Mouse (Mus musculus): ENCODE results near the gene Rhof. TPM values are rescaled to one million over a fixed set of nuclear protein-coding genes. Genes with fewer than 3 reads are reported as not detected.
A peak's percentile ranks its signal among the peaks of the same experiment; 100 is the strongest.

Rhof gene
- total and polyA plus RNA-seq, 3 experiments, result 0.59 to 1.7 TPM; not detected in 1

DNA sequence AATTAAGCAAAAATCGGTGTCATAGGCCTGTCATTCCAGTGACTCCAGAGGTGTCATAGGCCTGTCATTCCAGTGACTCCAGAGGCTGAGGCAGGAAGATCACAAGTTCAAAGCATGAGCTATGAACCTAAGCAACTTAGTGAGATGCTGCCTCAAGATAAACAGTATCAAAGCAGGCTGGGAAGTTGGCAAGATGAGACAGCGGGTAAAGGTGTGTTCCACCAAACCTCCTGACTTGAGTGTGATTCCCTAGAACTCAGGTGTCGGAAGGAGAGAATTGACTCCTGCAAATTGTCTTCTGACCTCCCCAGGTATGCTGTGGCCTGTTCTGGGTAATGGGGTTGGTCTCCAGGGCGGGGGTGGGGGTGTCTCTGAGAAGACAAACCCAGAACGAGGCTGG is 36.8 kb upstream of the Rhof start, which contains the start of gene Psmd9:
Gene Psmd9 (plus strand): TSS at position 130 of the 400 bp plus-strand sequence.
- no peak for ATAC-seq (ENCODE audit: extremely low read depth, insufficient number of reproducible peaks, low FRiP score, poor library complexity, severe bottlenecking)
- TF ChIP-seq GATA1 (IDR thresholded peaks at IDR 0.05; ENCODE audit: borderline replicate concordance, low read length), result no peak
- no peak for TF ChIP-seq CTCF (IDR thresholded peaks at IDR 0.05; ENCODE audit: low read depth, low read length)
- no peak for TF ChIP-seq GATA2 (IDR thresholded peaks at IDR 0.05; ENCODE audit: borderline replicate concordance, low read depth, low read length)
- TF ChIP-seq TAL1 (conservative IDR thresholded peaks at IDR 0.05; ENCODE audit: low read depth, low read length), result no peak
- TF ChIP-seq POLR2AphosphoS5 (IDR thresholded peaks at IDR 0.05; ENCODE audit: insufficient replicate concordance, low read depth, low read length), result no peak

DNA sequence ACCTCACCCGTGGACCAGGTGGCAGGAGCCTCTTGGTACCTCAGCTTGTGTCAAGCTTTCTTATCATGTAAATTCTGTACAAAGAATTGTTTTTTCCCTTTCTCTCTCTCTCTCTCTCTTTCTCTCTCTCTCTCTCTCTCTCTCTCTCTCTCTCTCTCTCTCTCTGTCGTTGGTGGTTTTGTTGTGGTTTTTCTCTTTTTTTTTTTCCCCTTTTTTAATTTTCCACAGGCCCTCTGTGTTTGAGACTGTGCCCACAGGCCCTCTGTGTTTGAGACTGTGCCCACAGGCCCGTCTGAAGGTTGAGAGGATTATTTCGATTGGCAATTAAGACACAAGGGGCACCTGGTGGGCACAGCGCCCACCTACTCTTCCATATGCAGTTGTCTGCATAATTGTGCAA is 35.1 kb upstream of the Rhof start:
- TF ChIP-seq GATA1 (IDR thresholded peaks at IDR 0.05; ENCODE audit: borderline replicate concordance, low read length) (no peak), TAL1 (conservative IDR thresholded peaks at IDR 0.05; ENCODE audit: low read depth, low read length) (no peak), GATA2 (IDR thresholded peaks at IDR 0.05; ENCODE audit: borderline replicate concordance, low read depth, low read length) (no peak), CTCF (IDR thresholded peaks at IDR 0.05; ENCODE audit: low read depth, low read length) (no peak), POLR2AphosphoS5 (IDR thresholded peaks at IDR 0.05; ENCODE audit: insufficient replicate concordance, low read depth, low read length) (no peak)
- Histone ChIP-seq H3K9me3 (replicated peaks) (no peaks in the 10 kb centered on the region), H3K4me3 (ENCODE audit: low read depth, low read length) (no peak overlapping the region), H3K36me3 (replicated peaks) (peaks cover 51% of the 10 kb centered on the region), H3K4me1 (ENCODE audit: insufficient read depth, low read depth, low read length) (peaks cover 22% of the 10 kb centered on the region), H3K27me3 (ENCODE audit: insufficient read depth, low read length) (no peaks in the 10 kb centered on the region)
- no peak for DNase-seq (ENCODE audit: low spot score)
- no peak for ATAC-seq (ENCODE audit: extremely low read depth, insufficient number of reproducible peaks, low FRiP score, poor library complexity, severe bottlenecking)

More for the DNA sequence above, 36.8 kb upstream of the Rhof start, which contains the start of gene Psmd9:
- Histone ChIP-seq H3K36me3 (replicated peaks) (peaks cover 34% of the 10 kb centered on the region), H3K27me3 (ENCODE audit: insufficient read depth, low read length) (peaks cover 1% of the 10 kb centered on the region; the same call in 1 of the 2 replicates), H3K9me3 (replicated peaks) (no peaks in the 10 kb centered on the region), H3K4me1 (ENCODE audit: insufficient read depth, low read depth, low read length) (peaks cover 22% of the 10 kb centered on the region), H3K4me3 (ENCODE audit: low read depth, low read length) (no peak within 1 kb of the TSS)
- DNase-seq (ENCODE audit: low spot score), result no peak

DNA sequence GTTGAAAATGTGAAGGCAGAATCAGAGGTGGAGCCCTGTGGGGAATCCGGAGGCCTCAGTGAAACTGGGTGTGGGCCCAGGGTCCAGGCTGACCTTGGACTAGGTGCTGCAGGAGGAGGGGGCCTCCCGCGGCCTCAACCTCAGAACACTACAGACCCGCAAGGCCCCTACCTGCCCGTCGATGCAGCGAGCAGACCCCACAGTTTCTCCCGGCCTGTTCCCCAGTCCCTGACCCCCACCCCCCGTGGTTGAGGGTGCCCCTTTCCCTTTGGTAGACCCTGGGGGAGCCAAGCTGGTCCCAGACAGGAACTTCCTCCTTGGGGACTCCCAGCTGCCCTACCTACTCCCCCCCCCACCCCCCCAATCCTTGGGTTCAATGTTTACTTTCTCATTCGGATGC is 33.9 kb upstream of the Rhof start:
- Histone ChIP-seq H3K4me1 (ENCODE audit: insufficient read depth, low read depth, low read length) (peaks cover 21% of the 10 kb centered on the region), H3K4me3 (ENCODE audit: low read depth, low read length) (peak overlapping the region; percentile 46; the same call in 1 of the 2 replicates), H3K27me3 (ENCODE audit: insufficient read depth, low read length) (no peaks in the 10 kb centered on the region), H3K9me3 (replicated peaks) (no peaks in the 10 kb centered on the region), H3K36me3 (replicated peaks) (peaks cover 62% of the 10 kb centered on the region)
- ATAC-seq (ENCODE audit: extremely low read depth, insufficient number of reproducible peaks, low FRiP score, poor library complexity, severe bottlenecking) (no peak), DNase-seq (ENCODE audit: low spot score) (no peak)
- no peak for TF ChIP-seq POLR2AphosphoS5 (IDR thresholded peaks at IDR 0.05; ENCODE audit: insufficient replicate concordance, low read depth, low read length)
- no peak for TF ChIP-seq TAL1 (conservative IDR thresholded peaks at IDR 0.05; ENCODE audit: low read depth, low read length)
- TF ChIP-seq GATA1 (IDR thresholded peaks at IDR 0.05; ENCODE audit: borderline replicate concordance, low read length), result no peak
- no peak for TF ChIP-seq GATA2 (IDR thresholded peaks at IDR 0.05; ENCODE audit: borderline replicate concordance, low read depth, low read length)
- TF ChIP-seq CTCF (IDR thresholded peaks at IDR 0.05; ENCODE audit: low read depth, low read length), result no peak

DNA sequence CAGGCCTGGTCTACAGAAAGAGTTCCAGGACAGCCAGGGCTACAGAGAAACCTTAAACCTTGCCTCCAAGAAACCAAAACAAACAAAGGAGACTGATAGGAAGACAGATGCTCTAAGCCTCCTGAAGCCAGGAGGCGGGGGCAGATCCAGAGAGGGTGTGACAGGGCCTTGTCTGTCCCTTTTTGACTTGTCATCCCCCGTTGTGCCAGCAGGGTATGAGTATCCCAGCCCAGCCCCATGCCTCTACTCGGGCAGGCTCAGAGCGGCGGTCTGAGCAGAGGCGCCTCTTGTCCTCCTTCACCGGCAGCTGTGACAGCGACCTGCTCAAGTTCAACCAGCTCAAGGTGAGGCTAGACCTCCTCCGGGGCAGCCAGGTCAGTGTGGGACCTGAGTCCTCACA is 30.4 kb upstream of the Rhof start:
- TF ChIP-seq CTCF (IDR thresholded peaks at IDR 0.05; ENCODE audit: low read depth, low read length) (no peak), GATA1 (IDR thresholded peaks at IDR 0.05; ENCODE audit: borderline replicate concordance, low read length) (no peak), TAL1 (conservative IDR thresholded peaks at IDR 0.05; ENCODE audit: low read depth, low read length) (no peak), POLR2AphosphoS5 (IDR thresholded peaks at IDR 0.05; ENCODE audit: insufficient replicate concordance, low read depth, low read length) (no peak), GATA2 (IDR thresholded peaks at IDR 0.05; ENCODE audit: borderline replicate concordance, low read depth, low read length) (no peak)
- H3K4me1 ChIP-seq (ENCODE audit: insufficient read depth, low read depth, low read length), result peaks cover 34% of the 10 kb centered on the region
- no peaks in the 10 kb centered on the region for H3K9me3 ChIP-seq (replicated peaks)
- H3K27me3 ChIP-seq (ENCODE audit: insufficient read depth, low read length), result no peaks in the 10 kb centered on the region; the same call in 1 of the 2 replicates
- peaks cover 89% of the 10 kb centered on the region for H3K36me3 ChIP-seq (replicated peaks)
- no peak for DNase-seq (ENCODE audit: low spot score)
- no peak overlapping the region for H3K4me3 ChIP-seq (ENCODE audit: low read depth, low read length)
- ATAC-seq (ENCODE audit: extremely low read depth, insufficient number of reproducible peaks, low FRiP score, poor library complexity, severe bottlenecking), result no peak

DNA sequence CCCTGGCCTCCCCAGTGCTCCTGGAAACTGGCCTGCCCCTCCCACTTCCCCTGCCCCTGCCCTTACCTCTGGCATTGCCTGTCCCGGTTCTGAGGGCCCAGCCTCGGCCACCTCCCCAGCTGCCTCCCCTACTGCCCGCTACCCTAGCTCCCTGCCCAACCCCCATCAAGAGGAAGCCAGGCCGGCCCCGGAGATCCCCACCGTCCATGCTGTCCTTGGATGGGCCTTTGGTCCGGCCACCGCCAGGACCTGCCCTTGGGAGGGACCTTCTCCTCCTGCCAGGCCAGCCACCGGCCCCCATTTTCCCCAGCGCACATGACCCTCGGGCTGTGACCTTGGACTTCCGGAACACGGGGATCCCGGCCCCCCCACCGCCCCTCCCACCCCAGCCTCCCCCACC is 27.8 kb upstream of the Rhof start:
- no peak overlapping the region for H3K4me3 ChIP-seq (ENCODE audit: low read depth, low read length)
- no peak for TF ChIP-seq CTCF (IDR thresholded peaks at IDR 0.05; ENCODE audit: low read depth, low read length)
- no peak for TF ChIP-seq GATA1 (IDR thresholded peaks at IDR 0.05; ENCODE audit: borderline replicate concordance, low read length)
- no peak for TF ChIP-seq GATA2 (IDR thresholded peaks at IDR 0.05; ENCODE audit: borderline replicate concordance, low read depth, low read length)
- no peak for TF ChIP-seq POLR2AphosphoS5 (IDR thresholded peaks at IDR 0.05; ENCODE audit: insufficient replicate concordance, low read depth, low read length)
- TF ChIP-seq TAL1 (conservative IDR thresholded peaks at IDR 0.05; ENCODE audit: low read depth, low read length), result no peak

DNA sequence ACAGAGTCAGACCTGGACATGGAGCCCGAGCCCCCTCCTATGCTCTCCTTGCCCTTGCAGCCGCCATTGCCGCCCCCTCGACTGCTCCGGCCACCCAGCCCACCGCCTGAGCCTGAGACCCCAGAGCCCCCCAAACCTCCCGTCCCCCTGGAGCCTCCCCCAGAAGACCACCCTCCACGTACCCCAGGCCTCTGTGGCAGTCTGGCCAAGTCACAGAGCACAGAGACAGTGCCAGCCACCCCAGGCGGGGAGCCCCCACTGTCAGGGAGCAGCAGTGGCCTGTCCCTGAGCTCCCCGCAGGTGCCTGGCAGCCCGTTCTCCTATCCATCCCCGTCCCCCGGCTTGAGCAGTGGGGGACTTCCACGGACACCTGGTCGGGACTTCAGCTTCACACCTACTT is 27.4 kb upstream of the Rhof start:
- Histone ChIP-seq H3K27me3 (ENCODE audit: insufficient read depth, low read length) (no peaks in the 10 kb centered on the region; the same call in 1 of the 2 replicates), H3K36me3 (replicated peaks) (peaks cover 97% of the 10 kb centered on the region), H3K4me3 (ENCODE audit: low read depth, low read length) (no peak overlapping the region), H3K4me1 (ENCODE audit: insufficient read depth, low read depth, low read length) (peaks cover 31% of the 10 kb centered on the region), H3K9me3 (replicated peaks) (no peaks in the 10 kb centered on the region)
- ATAC-seq (ENCODE audit: extremely low read depth, insufficient number of reproducible peaks, low FRiP score, poor library complexity, severe bottlenecking), result no peak
- TF ChIP-seq GATA2 (IDR thresholded peaks at IDR 0.05; ENCODE audit: borderline replicate concordance, low read depth, low read length) (no peak), TAL1 (conservative IDR thresholded peaks at IDR 0.05; ENCODE audit: low read depth, low read length) (no peak), CTCF (IDR thresholded peaks at IDR 0.05; ENCODE audit: low read depth, low read length) (no peak), POLR2AphosphoS5 (IDR thresholded peaks at IDR 0.05; ENCODE audit: insufficient replicate concordance, low read depth, low read length) (no peak), GATA1 (IDR thresholded peaks at IDR 0.05; ENCODE audit: borderline replicate concordance, low read length) (no peak)
- DNase-seq (ENCODE audit: low spot score), result no peak

More for the DNA sequence above, 27.8 kb upstream of the Rhof start:
- ATAC-seq (ENCODE audit: extremely low read depth, insufficient number of reproducible peaks, low FRiP score, poor library complexity, severe bottlenecking) (no peak), DNase-seq (ENCODE audit: low spot score) (no peak)
- no peaks in the 10 kb centered on the region; the same call in 1 of the 2 replicates for H3K27me3 ChIP-seq (ENCODE audit: insufficient read depth, low read length)
- H3K4me1 ChIP-seq (ENCODE audit: insufficient read depth, low read depth, low read length), result peaks cover 30% of the 10 kb centered on the region
- peaks cover 92% of the 10 kb centered on the region for H3K36me3 ChIP-seq (replicated peaks)
- no peaks in the 10 kb centered on the region for H3K9me3 ChIP-seq (replicated peaks)

All from G1E (cell line).